ENCODE assay signal across 23 mouse cellular contexts in genomic region chr1:37531654-37532532, GRCm38 (mm10).
"Had no signal": no experiment of that assay in that cellular context is flagged by ENCODE, and none has a peak within 500 bp of the region (broad histone marks: within the 10 kb centered on the region; RNA-seq: fewer than 3 reads in every experiment).

No protein-coding gene starts in this region.

- H3K36me3 ChIP-seq: limb, embryonic 12.5 days; lung, embryonic 15.5 days had no signal

- DNase-seq: kidney, adult 2 months; kidney, postnatal 25 days; layer of hippocampus, postnatal 36 days; left cerebral cortex, postnatal 4 days; liver, postnatal 0 days; lung, postnatal 10 days; lung, postnatal 36 days; midbrain, embryonic 14.5 days; right cerebral cortex, adult 18-20 months; right cerebral cortex, postnatal 14 days; right cerebral cortex, postnatal 4 days; thymus, adult 2 months; thymus, postnatal 14 days; thymus, postnatal 4 days had no signal

- H3K4me3 ChIP-seq: left cerebral cortex, adult 2 months; limb, embryonic 12.5 days; limb, embryonic 15.5 days; lung, embryonic 15.5 days had no signal

- H3K27ac ChIP-seq: kidney, postnatal 0 days; left cerebral cortex, adult 2 months; limb, embryonic 12.5 days; limb, embryonic 15.5 days; liver, embryonic 14.5 days; lung, embryonic 15.5 days; stomach, postnatal 0 days had no signal

- H3K27me3 ChIP-seq: limb, embryonic 12.5 days; limb, embryonic 15.5 days; lung, embryonic 15.5 days had no signal

- H3K9ac ChIP-seq: limb, embryonic 12.5 days; limb, embryonic 15.5 days; liver, embryonic 14.5 days; liver, postnatal 0 days; lung, embryonic 15.5 days had no signal

- ATAC-seq: liver, postnatal 0 days had no signal

- H3K4me2 ChIP-seq: limb, embryonic 12.5 days; limb, embryonic 15.5 days; liver, embryonic 11.5 days; lung, embryonic 15.5 days; midbrain, embryonic 11.5 days had no signal

- H3K9me3 ChIP-seq: limb, embryonic 12.5 days; limb, embryonic 15.5 days; lung, embryonic 15.5 days had no signal
